Mouse (Mus musculus) mouse embryonic stem cell (cell line): ENCODE data around the gene Zdhhc5.

Experiments
- in situ Hi-C, 2 experiments: fragments of 300-500 bp; cut with MboI; formaldehyde crosslinking; loops; 1 replicate in 1 of 2; 3 replicates in 1 of 2; pipeline ENCODE4 v1.14.3; 2019 to 2020; ENCODE audit warnings: low sequenced_read_pairs in 2 of 2, low pct_unique_long_range_greater_than_20kb in 1 of 2, mixed read lengths in 1 of 2; ENCODE audit not compliant: unreplicated experiment in 1 of 2

Zdhhc5 gene

DNA sequence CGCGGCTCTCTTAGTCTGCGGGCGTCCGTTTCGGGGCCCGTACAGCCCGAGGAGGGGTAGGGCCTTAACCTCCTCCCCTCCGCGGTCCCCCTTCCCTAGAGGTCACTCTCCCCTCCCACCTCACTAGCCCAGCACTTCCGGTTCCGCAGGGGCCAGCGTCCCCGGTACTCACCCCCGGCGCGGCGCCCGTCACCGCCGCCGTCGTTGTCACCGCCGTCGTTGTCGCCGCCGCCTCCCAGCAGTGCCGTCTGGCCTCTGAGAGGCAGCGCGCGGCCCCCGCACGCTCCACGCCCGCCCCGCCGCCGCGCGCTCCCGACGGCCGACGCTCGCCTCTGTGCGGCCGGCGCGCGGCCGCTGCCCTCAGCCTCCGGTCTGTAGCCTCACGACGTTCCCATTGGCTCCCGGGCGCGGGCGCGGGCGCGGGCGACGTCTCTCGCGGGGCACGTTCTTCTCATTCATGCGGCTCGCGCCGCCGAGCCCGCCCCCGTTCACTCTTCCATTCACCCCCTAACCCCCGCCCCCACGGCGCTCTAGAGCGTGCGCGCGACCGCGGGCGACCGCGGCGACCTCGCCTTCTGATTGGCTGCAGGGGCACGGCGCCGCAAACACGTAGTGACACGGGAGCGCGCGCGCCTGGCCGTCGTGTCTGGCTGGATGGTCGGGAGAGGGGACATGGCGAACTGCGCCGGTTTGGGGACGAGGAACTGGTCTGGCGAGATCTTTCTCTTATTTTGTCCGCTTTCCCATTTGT is at the start of gene Zdhhc5:
Zdhhc5 (minus strand) TSS at position 370 of the 751 bp plus-strand sequence.
- in situ Hi-C loops, result no loop called here

DNA sequence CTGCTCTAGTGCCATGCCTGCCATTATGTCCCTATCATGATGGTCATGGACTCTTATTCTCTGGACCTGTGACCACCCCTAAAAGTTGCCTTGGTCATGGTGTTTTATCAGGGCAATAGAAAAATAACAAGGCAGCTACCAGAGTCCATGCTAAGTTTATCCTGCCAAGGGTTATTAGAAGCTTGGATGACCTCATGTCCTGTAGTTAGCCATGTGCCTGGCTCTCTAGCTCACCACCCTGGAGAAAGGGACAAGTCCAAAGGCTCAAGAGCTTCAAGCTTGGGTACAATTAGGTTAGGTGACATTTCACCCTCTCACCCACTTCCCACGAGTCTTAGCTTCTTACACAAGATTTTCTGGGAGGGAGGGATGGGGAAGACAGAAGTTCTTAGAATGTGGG is 47.8 kb upstream of the Zdhhc5 start:
- in situ Hi-C loops, result no loop called here

DNA sequence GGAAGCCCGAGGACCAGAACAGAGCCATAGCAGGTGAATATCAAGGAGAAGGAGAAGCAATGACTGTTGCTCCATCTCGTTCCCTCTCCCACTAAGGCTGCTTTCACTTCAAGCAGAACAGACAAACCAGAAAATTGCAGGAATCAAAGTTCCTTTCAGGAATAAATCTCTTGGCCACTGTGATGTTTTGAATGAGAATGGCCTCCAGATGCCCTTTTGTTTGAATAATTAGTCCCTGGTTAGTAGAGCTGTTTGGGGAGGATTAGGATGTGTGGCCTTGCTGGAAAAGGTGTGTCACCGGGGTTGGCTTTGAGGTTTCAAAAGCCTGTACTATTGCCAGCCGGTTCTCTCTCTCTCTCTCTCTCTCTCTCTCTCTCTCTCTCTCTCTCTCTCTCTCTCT is 47.3 kb upstream of the Zdhhc5 start:
- in situ Hi-C loops, result no loop called here

DNA sequence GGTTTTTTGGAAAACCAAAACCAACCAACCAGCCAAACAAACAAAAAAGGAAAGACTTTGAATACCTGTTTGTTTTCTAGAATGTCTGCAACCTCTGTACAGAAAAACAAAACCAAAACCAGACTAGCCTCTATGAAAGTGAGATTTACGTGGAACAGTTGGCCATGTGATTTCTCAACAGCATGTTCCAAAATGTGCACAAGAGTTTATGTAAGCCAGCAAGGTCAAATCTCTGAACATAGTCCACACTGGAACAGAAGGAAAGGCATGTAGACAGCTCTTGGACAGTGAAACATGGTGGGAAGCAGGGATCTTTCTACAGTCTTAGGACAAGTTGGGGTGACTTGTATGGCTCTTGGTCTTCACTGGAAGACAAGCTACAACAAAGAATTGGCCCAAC is 46.9 kb upstream of the Zdhhc5 start:
- in situ Hi-C loops, result no loop called here

DNA sequence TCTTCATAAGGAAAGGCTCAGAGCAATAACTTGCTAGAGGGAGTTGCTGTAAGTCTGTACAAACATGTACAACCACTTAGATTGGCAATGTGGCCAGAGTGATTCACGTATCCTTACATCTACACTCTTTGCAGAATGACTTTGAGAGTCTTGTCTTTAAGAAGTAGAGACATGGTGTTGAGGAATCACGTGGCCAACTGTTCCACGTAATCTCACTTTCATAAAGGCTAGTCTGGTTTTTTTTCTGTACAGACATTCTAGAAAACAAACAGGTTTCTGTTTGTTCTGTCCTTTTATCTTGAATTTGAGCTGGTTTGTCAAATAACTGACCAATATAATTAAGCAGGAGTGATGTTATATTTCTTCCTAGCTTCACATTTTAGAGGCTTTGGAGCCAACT is 46.3 kb upstream of the Zdhhc5 start:
- in situ Hi-C loops, result no loop called here

DNA sequence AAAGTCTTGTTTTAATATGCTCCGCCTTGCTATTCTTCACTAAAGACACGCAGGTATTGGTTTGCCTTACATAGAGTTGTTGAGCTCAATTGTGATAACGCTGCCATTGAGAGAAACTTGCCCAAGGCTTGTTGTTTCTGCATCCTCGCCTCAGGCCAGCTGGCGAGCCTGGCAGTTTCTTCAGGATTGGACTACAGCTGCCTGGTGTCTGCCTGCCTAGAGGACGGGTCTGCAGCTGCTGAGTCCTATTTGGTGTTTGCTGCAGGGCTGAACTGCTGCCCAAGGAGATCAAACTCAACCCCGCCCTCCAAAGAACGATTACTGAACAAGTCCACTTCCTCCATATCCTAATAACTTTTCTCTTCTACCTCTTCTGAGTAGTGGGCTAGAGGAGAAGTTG is 45.8 kb upstream of the Zdhhc5 start:
- in situ Hi-C loops, result no loop called here

DNA sequence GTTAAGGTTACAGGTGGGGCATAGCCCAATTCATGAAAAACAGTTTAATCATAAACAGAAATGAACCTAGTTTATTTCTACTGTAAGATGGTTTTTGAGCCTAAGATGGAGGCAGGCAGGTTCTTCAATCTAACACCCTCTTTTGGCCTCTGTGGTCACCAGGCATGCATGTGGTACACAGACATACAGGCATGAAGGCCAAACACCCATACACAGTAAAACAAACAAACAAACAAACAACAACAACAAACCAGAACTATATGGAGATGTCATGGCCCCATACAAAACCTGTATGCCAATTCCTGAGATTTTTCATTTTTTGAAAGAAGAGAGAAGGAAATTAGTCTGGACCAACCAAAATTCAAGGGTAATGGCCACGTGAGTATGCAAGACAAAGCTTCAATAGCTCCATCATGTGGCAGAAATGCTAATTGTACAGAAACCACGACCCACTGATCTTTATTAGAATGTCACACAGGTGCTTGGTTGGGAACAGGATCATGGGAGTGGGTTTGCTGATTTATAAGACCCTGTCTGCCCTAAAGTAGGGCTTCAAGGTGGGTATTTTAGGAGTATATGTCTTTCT is 43.7 kb upstream of the Zdhhc5 start:
- in situ Hi-C loops, result no loop called here

DNA sequence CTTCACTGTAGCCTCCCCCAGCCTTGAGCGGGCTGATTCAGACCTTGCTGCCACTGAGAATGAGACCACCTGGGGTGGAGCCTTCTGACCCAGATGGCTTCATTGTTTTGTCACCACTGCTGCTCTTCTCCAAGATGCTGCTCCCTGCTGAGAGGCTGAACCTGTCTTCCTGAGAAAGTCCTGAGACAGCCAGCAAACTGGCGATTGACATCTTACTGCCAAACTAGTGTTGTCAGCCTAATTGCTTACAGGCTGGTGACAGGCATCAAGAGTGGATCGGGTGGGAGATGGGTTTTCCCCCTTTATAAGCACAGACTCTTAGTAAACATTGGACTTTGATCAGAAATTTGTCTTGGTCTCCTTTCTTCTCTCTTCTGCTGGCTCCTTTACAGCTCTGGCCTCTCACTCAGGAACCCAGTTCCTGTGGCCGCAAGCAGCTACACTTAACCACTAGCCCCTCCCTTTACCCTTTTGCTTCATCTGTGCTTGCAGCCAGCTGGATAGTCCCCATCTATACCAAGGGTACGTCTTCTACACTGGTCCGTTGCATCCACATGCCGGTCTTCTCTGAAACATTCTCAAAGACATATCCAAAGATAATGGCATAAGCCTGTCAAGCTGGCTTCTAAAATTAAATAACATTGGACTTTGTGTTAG is 42.2 kb upstream of the Zdhhc5 start:
- in situ Hi-C loops, result no loop called here

DNA sequence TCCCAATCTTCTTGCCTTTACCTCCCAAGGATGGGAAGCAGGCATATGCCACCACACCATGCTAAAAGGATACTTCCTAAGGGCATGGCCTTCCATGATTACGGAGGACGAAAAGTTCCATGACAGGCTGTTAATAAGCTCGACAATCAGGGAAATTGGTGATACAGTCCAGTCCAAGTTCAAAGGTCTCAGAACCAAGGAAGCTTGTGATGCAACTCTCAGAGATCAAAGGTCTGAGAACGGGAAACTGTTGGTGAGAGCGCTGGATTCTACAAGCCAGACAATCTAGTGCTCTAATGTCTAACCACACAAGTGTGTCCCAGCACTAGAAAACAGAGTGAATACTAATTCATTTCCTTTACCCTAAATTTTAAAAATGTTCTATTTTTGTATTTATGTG is 41.3 kb upstream of the Zdhhc5 start:
- in situ Hi-C loops, result no loop called here

DNA sequence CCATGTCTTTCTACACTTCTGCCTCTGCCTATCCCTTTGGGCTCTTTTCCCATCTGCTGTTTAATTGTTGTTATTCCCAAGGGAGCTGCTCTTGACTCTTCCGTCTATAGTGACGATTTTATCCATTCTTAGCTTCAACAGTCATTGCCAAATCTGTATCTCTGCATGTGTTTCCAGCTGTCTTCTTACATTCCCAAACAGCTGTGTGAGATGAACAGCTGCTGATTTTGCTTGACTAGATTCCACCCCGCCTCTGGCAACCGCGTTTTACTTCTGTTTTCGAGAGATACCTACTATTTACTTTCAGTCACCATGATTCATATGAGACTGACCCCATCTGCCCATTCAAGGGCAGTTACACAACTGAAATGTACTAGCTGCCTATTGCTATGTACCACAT is 35.1 kb upstream of the Zdhhc5 start:
- in situ Hi-C loops, result no loop called here

DNA sequence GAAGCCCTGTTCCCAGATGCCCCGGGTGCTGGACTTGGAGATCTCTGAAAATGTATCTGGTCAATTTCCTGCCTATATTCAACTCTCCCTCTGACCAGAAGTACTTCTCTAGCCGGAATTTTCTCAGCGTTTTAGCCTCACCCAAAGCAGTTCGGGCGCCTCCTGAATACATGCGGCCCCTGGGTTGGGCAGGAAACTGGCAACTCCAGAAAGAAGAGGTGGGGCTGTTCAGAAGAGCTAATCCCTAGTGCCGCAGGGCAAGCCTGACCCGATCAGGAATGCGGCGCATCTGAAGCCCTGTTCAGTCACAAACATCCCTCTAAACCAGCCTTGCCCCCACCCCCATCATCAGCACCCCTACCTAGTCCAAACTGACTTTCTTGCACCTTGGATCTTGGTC is 29.1 kb upstream of the Zdhhc5 start:
- in situ Hi-C loops, result no loop called here

DNA sequence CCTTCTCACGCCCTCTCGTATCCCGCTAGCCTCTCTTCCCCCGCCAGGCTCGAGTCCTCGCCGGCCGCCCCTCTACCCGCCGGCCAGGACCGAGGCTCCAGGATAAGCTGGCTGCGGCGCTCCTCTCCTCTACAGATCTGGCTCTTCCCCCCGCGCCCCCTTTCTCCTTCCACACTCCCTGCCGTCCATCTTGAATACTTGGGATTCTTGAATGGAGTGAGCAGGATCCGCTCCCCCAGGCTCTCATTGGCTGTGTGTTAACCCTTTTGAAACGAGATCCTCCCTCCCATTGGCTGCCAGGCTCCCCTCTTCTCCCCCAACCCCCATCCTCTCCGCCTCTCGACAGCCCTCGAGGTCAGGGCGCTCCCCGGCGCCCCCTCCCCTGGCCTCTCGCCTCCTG is 28.6 kb upstream of the Zdhhc5 start, which contains the start of gene Gm19426:
Gm19426 (minus strand) TSS at position 95 of the 400 bp plus-strand sequence.
- in situ Hi-C loops, result no loop called here

DNA sequence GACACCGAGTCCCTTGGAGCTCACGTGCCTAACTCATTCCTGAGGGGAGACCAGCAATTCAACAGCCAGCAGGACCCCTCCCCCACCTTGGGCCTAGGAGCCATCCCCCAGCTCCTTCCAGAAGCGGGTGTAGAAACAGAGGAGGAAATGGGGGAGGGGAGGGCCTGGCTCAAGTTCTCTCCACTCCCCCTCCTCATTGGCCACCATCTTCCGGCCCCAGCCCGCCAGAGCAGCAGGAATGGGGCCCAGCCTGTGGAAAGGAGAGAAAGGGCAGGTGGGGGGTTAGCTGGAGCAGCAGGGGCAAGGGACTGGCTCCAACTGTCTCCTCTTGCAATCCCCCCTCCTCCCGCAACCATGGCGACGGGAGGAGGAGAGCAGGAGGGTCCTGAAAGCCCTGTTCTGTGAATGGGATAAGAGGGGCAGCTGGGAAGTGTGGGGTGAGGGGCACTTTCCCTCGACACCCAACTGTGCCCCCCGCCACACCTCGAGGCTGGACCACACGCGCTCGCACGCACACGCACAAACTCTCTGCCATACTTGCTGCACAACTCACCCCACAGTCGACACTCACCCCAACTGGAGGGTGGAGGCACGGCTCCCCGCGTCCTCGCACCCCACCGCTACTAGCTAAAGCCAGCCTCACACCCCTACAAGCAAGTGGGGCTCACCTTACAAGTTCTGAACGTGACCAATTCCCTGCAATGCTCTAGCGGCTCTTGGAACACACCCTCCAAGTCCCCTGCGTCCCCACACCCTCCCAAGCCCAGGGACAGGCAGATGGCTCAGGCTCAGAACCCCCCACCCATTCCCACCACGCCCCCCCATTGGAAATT is 27.7 kb upstream of the Zdhhc5 start:
- in situ Hi-C loops, result no loop called here

DNA sequence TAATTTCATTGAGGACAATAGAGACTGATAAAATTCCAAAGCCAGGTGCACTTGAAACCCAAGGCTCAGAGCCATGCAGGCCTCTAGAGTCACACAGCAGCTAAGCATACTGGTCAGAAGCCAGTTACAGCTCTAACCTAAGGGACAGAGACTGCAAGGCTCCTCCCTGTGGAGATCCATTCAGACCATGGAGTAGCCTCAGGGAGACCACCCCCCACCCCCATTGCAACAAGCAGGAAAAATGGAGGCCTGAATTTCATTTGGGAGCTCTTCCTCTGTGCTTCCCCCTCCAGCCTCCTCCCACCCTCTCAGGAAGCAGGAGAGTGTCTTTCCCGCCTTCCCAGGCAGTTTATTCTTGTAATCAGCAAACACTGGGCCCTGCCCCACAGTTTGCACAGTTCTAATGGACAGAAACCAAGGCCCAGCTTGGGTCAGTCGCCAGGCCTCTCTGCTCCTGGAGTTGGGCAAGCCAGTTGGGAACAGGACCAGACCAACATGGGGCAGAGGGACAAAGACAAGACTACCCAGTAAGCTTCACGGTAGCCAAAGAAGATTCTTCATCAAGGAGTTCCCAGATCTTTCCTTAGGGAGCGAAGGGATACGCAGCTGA is 27.0 kb upstream of the Zdhhc5 start:
- in situ Hi-C loops, result no loop called here

DNA sequence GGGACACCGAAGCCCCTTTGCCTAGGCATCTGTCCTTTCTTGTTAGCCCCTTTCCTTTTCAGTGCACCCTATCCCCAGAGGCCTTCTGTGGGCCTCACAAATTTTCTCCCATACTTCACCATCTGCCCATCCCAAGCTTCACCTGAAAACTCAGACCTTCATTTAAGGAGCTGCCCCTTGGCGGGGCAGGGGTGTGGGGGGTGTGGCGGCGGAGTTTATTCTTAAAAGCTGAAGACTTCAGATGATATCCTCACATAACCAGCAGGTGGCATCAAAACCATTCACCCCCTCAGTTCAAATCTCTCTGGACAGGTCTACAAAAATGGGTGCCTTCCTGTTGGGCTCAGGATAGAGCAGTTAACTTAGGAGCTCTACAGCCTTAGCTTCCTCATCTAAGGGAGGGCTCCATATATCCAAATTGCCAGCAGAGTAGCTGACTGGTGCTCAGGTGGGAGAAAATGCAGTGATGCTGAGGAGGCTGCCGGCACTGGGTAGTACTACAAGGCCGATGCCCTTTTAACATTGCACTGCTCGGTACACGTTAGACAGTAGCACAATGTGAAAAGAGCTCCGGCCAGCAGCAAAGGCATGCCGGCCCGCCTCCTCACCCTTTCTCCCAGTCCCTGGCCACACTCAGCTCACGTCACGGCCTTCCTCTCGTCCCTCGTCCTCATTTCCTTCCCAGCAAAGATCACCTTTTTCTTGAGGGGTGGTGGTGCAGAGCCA is 25.8 kb upstream of the Zdhhc5 start:
- in situ Hi-C loops, result no loop called here

DNA sequence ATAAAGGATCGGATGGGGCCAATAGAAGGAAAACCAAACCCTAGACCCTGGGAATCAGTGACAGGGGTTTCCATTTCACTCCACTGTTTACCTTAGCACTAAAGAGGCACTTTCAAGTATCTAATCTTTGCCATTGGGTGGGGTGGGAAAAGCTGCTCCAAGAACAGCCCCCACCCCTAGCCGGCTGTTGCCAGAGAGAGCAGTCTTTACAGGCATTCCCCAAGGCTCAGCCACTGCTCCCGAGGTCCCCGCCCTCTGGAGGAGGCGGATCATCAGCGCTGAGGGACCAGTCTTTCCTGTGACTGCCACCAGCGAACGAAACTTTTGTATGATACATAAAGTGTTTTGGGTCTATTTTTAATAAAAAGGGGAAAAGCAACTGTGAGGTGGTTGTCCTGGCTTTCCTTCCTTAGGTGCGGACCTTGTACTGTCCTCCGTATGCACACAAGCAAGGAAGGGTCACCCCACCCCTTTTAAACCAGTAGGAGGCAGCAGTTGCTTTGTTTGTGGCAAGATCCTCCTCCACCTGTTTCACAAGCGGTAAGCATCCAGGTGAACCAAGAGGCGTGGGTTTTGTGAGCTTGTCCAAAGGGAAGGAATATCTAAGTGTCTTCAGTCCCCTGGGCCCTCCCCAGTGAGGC is 23.4 kb upstream of the Zdhhc5 start:
- in situ Hi-C loops, result no loop called here

DNA sequence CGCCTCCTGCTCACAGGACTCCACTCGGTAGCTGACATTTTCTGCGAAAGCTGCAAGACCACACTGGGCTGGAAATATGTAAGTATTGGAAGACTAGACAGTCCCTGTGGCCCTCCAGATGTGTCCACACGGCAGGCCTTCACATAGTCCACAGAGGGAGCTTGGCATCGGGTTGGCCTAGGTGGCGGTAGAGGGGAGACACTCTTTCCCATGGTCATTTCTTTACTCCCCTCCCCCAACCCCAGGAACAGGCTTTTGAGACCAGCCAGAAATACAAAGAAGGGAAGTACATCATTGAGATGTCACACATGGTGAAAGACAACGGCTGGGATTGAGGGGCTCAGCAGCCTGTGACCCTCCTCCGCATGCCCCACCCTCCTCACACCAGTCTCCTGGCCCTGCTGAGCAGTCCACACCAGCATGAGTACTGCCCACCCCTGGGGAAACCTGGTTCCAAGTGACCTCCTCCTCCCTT is 22.5 kb upstream of the Zdhhc5 start:
- in situ Hi-C loops, result no loop called here
